Mouse (Mus musculus) cerebellum, adult 2 months (tissue): ENCODE data around the gene Lbhd1.

Experiments used
- CTCF ChIP-seq: fragments of 200-500 bp; IDR thresholded peaks from 2 replicates; pipeline ENCODE4 v1.5.1; 2011; ENCODE audit warnings: low read depth, mild to moderate bottlenecking, control low read depth, low read length, moderate library complexity, borderline replicate concordance; ENCODE audit not compliant: insufficient read depth
- POLR2A ChIP-seq: fragments of 200-500 bp; IDR thresholded peaks from 2 replicates; pipeline ENCODE4 v1.6.1; 2011; ENCODE audit warnings: low read length, control low read depth, borderline replicate concordance; ENCODE audit not compliant: insufficient read depth

GRCm38 (mm10) chr19:8864265-8864664 lies 19.3 kb upstream of the Lbhd1 start:
- TF ChIP-seq CTCF (no peak), POLR2A (no peak)
